Mouse (Mus musculus) hindbrain, embryonic 11.5 days (tissue): ENCODE results near the gene Filip1. TPM values are rescaled to one million over a fixed set of nuclear protein-coding genes. Genes with fewer than 3 reads are reported as not detected.

Experiments used
- ATAC-seq: fragments of 200-750 bp; cut with Nextera tagmentation; 2 replicates; pipeline ENCODE4 v1.8.0; 2017; ENCODE audit warnings: mild to moderate bottlenecking, moderate TSS enrichment, moderate library complexity; ENCODE audit not compliant: low FRiP score
- DNase-seq: peaks from one replicate; pipeline ENCODE4 v3.0.0-alpha.2; 2015; ENCODE audit warnings: low spot score
- H3K27ac ChIP-seq: fragments of 300-500 bp; sonication (generic); 2 replicates; pipeline ENCODE4 v1.5.1; 2014; ENCODE audit warnings: mild to moderate bottlenecking, low read depth, low read length
- H3K27me3 ChIP-seq: fragments of 300-500 bp; sonication (generic); 2 replicates; pipeline ENCODE4 v1.6.1; 2014; ENCODE audit warnings: mild to moderate bottlenecking, low read length, moderate library complexity, mixed read lengths; ENCODE audit not compliant: control insufficient read depth, insufficient read depth
- H3K36me3 ChIP-seq: fragments of 300-500 bp; sonication (generic); 2 replicates; pipeline ENCODE4 v1.6.1; 2014; ENCODE audit warnings: mild to moderate bottlenecking, low read length, moderate library complexity, mixed read lengths; ENCODE audit not compliant: control insufficient read depth, insufficient read depth
- H3K4me1 ChIP-seq: fragments of 300-500 bp; sonication (generic); replicated peaks from 2 replicates; pipeline ENCODE4 v1.6.1; 2014; ENCODE audit warnings: low read length, mixed read lengths; ENCODE audit not compliant: control insufficient read depth, insufficient read depth
- H3K4me2 ChIP-seq: fragments of 300-500 bp; sonication (generic); replicated peaks from 2 replicates; pipeline ENCODE4 v1.6.1; 2014; ENCODE audit warnings: mild to moderate bottlenecking, low read depth, low read length
- H3K4me3 ChIP-seq: fragments of 300-500 bp; sonication (generic); 2 replicates; pipeline ENCODE4 v1.5.1; 2014; ENCODE audit warnings: low read depth, low read length
- H3K9ac ChIP-seq: fragments of 300-500 bp; sonication (generic); 2 replicates; pipeline ENCODE4 v1.6.1; 2014; ENCODE audit warnings: low read depth, low read length
- H3K9me3 ChIP-seq: fragments of 300-500 bp; sonication (generic); 2 replicates; pipeline ENCODE4 v1.6.1; 2016; ENCODE audit warnings: low read length; ENCODE audit not compliant: control insufficient read depth
- WGBS: fragments of 180-500 bp; shearing (Covaris S2); extraction: QIAGEN DNeasy Blood & Tissue Kit; methylation state at CpG from one replicate; pipeline ENCODE4 v1.1.7; 2014; 5-methylcytosine and 5-hydroxymethylcytosine counted together
- polyA plus RNA-seq: library from polyadenylated mRNA; unstranded; fragments of >200 nt; fragmentation: Nextera tagmentation; extraction: Ambion mirVana; gene quantifications from 2 replicates; pipeline ENCODE4 v1.2.1, GENCODE M21; 2014

Filip1 gene
- polyA plus RNA-seq, 1 experiment from 2014 or later, result 5.6 TPM

DNA sequence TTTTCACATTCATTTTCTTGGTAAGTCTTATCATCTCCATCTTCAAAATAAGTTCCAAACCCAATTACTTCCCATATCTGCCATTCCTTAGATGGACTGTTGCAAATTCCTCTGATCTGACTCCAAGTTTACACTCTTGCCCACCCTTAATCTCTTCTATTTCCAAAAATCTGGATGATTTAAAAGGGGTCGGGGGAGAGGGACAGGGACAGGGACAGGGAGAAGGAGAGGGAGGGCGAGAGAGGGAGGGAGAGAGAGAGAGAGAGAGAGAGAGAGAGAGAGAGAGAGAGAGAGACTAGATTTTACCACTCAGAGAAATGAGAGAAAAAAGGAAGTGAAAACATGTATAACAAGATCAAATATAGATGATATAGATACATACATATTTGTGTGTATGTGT is 188.8 kb downstream of the Filip1 start:
- DNase-seq, result no peak
- Histone ChIP-seq H3K4me2 (no peak overlapping the region), H3K4me3 (no peak overlapping the region), H3K9me3 (peaks cover under 1% of the 10 kb centered on the region; the same call in 1 of the 2 replicates), H3K36me3 (peaks cover 6% of the 10 kb centered on the region), H3K4me1 (no peaks in the 10 kb centered on the region), H3K27ac (no peak overlapping the region), H3K27me3 (no peaks in the 10 kb centered on the region), H3K9ac (no peak overlapping the region)
- ATAC-seq, result peak; percentile 66
- 41% methylated on average over 2 of the region's 2 CpGs for WGBS

DNA sequence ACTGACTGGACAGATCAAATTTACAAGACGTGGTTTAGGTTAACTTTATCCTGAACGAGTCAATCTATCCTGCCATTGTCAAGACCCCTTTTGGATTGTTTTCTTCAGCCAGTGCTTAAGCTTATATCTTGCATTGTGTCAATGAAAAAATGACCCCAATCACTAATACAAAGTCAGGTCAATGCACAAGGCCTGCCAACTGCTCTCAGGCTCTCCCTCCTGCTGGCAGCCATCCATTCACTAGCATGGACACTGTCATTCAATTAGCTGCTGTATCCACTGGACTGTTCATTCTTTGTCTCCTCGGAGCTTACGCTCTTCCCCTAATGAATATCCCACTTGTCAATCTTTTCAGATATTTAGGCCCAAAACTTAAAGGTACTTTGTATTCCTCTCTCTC is 189.2 kb downstream of the Filip1 start:
- H3K4me2 ChIP-seq, result no peak overlapping the region
- peaks cover 10% of the 10 kb centered on the region for H3K36me3 ChIP-seq
- H3K4me3 ChIP-seq, result no peak overlapping the region
- ATAC-seq (peak; percentile 89), DNase-seq (peak; percentile 66)
- H3K4me1 ChIP-seq, result no peaks in the 10 kb centered on the region
- no peak overlapping the region for H3K9ac ChIP-seq
- H3K9me3 ChIP-seq, result peaks cover 2% of the 10 kb centered on the region; the same call in 1 of the 2 replicates
- no peaks in the 10 kb centered on the region for H3K27me3 ChIP-seq
- no peak overlapping the region for H3K27ac ChIP-seq
- WGBS, result 34% methylated on average over 4 of the region's 4 CpGs

DNA sequence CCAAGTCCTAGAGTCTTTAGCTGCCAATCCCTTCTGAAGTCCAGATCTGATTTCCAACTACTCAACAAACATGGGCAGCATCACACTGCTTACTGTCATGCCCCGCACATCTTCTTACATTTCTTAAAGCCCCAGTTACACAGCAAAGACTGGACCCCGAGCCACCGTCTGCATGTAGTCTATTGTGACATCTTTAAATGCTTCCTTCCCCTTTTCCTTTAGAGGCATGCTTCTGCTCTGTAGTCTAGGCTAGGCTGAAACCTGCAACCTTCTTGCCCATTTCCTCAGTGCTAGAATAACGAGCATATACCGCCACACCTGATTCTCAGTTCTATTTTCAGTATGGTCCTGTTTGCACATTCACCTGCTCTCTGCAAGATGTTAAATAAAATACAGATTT is 196.2 kb downstream of the Filip1 start:
- H3K4me1 ChIP-seq, result no peaks in the 10 kb centered on the region
- H3K4me3 ChIP-seq, result no peak overlapping the region
- no peak overlapping the region for H3K27ac ChIP-seq
- no peak for DNase-seq
- H3K27me3 ChIP-seq, result no peaks in the 10 kb centered on the region
- peaks cover 18% of the 10 kb centered on the region for H3K36me3 ChIP-seq
- H3K4me2 ChIP-seq, result no peak overlapping the region
- 90% methylated on average over 5 of the region's 5 CpGs for WGBS
- H3K9me3 ChIP-seq, result peaks cover 2% of the 10 kb centered on the region; the same call in 1 of the 2 replicates
- H3K9ac ChIP-seq, result no peak overlapping the region
- ATAC-seq, result no peak

GRCm38 (mm10) chr9:79816013-79816412 is 196.6 kb downstream of the Filip1 start:
- H3K4me1 ChIP-seq, result no peaks in the 10 kb centered on the region
- H3K9me3 ChIP-seq, result peaks cover 2% of the 10 kb centered on the region; the same call in 1 of the 2 replicates
- no peak for ATAC-seq
- peaks cover 18% of the 10 kb centered on the region for H3K36me3 ChIP-seq
- no peaks in the 10 kb centered on the region for H3K27me3 ChIP-seq
- H3K27ac ChIP-seq, result no peak overlapping the region
- DNase-seq, result no peak
- H3K4me2 ChIP-seq, result no peak overlapping the region
- WGBS, result 94% methylated on average over 11 of the region's 11 CpGs
- no peak overlapping the region for H3K9ac ChIP-seq
- no peak overlapping the region for H3K4me3 ChIP-seq

DNA sequence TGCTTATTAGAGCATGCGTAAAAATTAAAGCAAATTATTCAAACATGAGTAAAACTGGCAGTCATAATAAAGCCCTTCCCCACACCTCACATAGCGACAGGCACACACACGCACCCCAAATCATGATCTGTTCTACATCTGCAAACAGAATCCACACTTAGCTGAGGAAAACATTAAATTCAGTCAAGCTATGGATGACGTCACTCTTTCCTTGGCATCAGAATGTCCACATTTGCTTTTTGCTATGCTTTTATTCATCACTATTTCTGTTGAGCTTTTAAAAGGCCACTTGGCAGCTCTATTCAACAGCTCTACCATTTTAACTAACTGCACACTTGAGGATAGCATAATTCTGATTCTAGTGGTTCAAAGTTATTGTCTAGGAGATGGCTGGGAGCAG is 198.1 kb downstream of the Filip1 start:
- Histone ChIP-seq H3K4me2 (no peak overlapping the region), H3K4me3 (no peak overlapping the region), H3K9me3 (peaks cover 2% of the 10 kb centered on the region; the same call in 1 of the 2 replicates), H3K4me1 (no peaks in the 10 kb centered on the region), H3K27me3 (no peaks in the 10 kb centered on the region), H3K36me3 (peaks cover 15% of the 10 kb centered on the region), H3K9ac (no peak overlapping the region), H3K27ac (no peak overlapping the region)
- no peak for ATAC-seq
- DNase-seq, result no peak
- 91% methylated on average over 4 of the region's 4 CpGs for WGBS

GRCm38 (mm10) chr9:79810969-79811902 is 201.4 kb downstream of the Filip1 start:
- no peak overlapping the region for H3K27ac ChIP-seq
- H3K4me3 ChIP-seq, result no peak overlapping the region
- no peak overlapping the region for H3K9ac ChIP-seq
- H3K4me1 ChIP-seq, result no peaks in the 10 kb centered on the region
- no peak for ATAC-seq
- 74% methylated on average over 10 of the region's 11 CpGs for WGBS
- no peak for DNase-seq
- H3K36me3 ChIP-seq, result no peaks in the 10 kb centered on the region
- no peak overlapping the region for H3K4me2 ChIP-seq
- no peaks in the 10 kb centered on the region for H3K27me3 ChIP-seq
- no peaks in the 10 kb centered on the region for H3K9me3 ChIP-seq

DNA sequence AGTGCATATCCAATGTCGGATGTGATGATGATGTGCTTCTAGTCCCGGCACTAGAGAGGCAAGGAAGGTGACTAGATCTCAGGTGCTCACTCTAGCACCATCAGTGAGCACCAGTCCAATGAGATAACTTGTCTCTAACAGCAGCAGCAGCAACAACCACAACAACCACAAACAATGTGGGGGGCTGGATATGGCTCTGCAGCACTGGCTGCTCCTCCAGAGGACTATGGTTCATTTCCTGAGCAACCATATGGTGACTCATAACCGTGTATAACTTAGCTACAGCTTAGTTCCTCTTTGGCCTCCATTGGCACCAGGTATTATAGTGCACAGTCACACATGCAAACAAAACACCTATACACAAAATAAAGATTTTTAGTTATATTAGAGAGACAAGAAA is 202.1 kb downstream of the Filip1 start:
- H3K27ac ChIP-seq, result no peak overlapping the region
- H3K9ac ChIP-seq, result no peak overlapping the region
- 77% methylated on average over 3 of the region's 3 CpGs for WGBS
- DNase-seq (no peak), ATAC-seq (no peak)
- no peaks in the 10 kb centered on the region for H3K4me1 ChIP-seq
- H3K36me3 ChIP-seq, result no peaks in the 10 kb centered on the region
- no peak overlapping the region for H3K4me2 ChIP-seq
- H3K9me3 ChIP-seq, result no peaks in the 10 kb centered on the region
- no peak overlapping the region for H3K4me3 ChIP-seq
- no peaks in the 10 kb centered on the region for H3K27me3 ChIP-seq

DNA sequence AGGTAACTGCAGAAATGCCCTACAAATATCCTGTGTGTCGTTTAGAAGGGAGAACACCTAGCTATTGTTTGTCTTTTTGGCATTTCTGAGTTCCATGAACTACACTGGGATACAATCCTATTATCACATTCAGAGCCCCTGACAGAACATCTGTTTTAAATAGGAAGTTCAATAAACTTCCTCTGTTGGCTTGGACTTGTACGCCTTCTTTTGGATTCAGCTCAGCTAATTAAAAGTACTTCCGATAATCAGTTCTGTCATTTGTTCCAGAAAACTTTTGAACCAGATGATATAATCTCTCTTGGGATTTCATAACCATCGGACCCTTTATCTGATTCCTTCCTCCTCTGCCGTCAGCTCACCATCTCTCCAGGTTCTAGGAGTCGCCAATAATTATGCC is 203.2 kb downstream of the Filip1 start:
- no peak overlapping the region for H3K27ac ChIP-seq
- ATAC-seq, result no peak
- H3K36me3 ChIP-seq, result no peaks in the 10 kb centered on the region
- H3K4me3 ChIP-seq, result no peak overlapping the region
- H3K9me3 ChIP-seq, result no peaks in the 10 kb centered on the region
- H3K9ac ChIP-seq, result no peak overlapping the region
- H3K4me2 ChIP-seq, result no peak overlapping the region
- H3K27me3 ChIP-seq, result no peaks in the 10 kb centered on the region
- 76% methylated on average over 6 of the region's 6 CpGs for WGBS
- no peaks in the 10 kb centered on the region for H3K4me1 ChIP-seq
- DNase-seq, result no peak

- no peak overlapping the region for H3K27ac ChIP-seq
These were observed 205.5 kb downstream of the Filip1 start for GRCm38 (mm10) chr9:79807178-79807577.

More at GRCm38 (mm10) chr9:79807178-79807577, 205.5 kb downstream of the Filip1 start:
- ATAC-seq, result no peak
- no peaks in the 10 kb centered on the region for H3K9me3 ChIP-seq
- no peak overlapping the region for H3K4me2 ChIP-seq
- no peaks in the 10 kb centered on the region for H3K4me1 ChIP-seq
- DNase-seq, result no peak
- H3K4me3 ChIP-seq, result no peak overlapping the region
- no peak overlapping the region for H3K9ac ChIP-seq
- H3K27me3 ChIP-seq, result no peaks in the 10 kb centered on the region
- 61% methylated on average over 4 of the region's 4 CpGs for WGBS
- H3K36me3 ChIP-seq, result no peaks in the 10 kb centered on the region
